Mouse (Mus musculus): Measurements from ENCODE around the gene 9430038I01Rik. TPM values are rescaled to one million over a fixed set of nuclear protein-coding genes. Genes with fewer than 3 reads are reported as not detected.

The 9430038I01Rik gene
- polyA plus RNA-seq, 1 experiment from 2014 or later = 15.1 TPM

DNA sequence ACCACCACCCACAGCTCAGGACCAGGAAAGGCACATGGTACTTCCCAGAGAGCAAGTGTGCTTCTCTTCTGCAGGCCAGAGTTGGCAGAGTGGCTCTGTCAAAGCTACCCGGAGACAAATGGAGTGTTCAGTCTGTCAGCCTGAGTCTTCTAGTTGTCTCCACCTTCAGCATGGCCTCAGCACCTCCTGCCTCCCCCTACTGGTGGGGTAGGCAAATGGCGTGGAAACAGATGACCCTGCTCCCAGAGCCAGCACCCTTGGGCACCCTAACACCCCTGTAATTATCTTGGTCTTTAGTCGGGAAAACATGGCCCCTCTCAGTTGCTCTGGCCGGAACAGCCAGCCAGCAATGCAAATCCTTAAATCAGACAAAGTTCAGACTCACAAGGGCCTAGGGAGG lies 43.8 kb downstream of the 9430038I01Rik start:
- Histone ChIP-seq H3K4me3 (no peak overlapping the region), H3K27ac (ENCODE audit: poor library complexity, severe bottlenecking) (no peak overlapping the region), H3K27me3 (replicated peaks) (no peaks in the 10 kb centered on the region), H3K9me3 (replicated peaks) (no peaks in the 10 kb centered on the region), H3K9ac (no peak overlapping the region), H3K4me2 (no peak overlapping the region), H3K36me3 (no peaks in the 10 kb centered on the region), H3K4me1 (replicated peaks) (no peaks in the 10 kb centered on the region)
- ATAC-seq (ENCODE audit: insufficient number of reproducible peaks, low FRiP score) = no peak
- WGBS = 71% methylated on average over 4 of the region's 4 CpGs

DNA sequence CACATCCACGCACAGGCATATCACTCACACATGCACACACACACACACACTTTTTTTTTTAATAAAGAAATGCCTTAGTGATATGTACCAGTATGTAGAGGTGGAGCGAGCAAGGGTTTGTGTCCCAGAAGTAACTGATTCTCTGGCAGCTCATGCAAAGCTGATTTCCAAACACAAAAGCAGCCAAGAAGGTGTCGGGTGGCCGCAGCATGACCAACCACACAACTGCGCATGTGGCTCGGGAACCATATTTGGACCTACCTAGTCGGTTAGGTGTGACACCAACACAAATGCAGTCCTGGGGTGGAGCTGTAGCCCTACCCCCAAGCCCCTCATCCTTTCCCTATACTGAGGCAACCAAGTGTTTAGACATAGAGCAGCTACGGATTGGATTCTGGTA lies 45.5 kb downstream of the 9430038I01Rik start:
- no peak for ATAC-seq (ENCODE audit: insufficient number of reproducible peaks, low FRiP score)
- Histone ChIP-seq H3K4me3 (no peak overlapping the region), H3K4me1 (replicated peaks) (no peaks in the 10 kb centered on the region), H3K9me3 (replicated peaks) (no peaks in the 10 kb centered on the region), H3K9ac (no peak overlapping the region), H3K27me3 (replicated peaks) (no peaks in the 10 kb centered on the region), H3K27ac (ENCODE audit: poor library complexity, severe bottlenecking) (no peak overlapping the region), H3K4me2 (no peak overlapping the region), H3K36me3 (no peaks in the 10 kb centered on the region)
- WGBS = 90% methylated on average over 8 of the region's 8 CpGs

DNA sequence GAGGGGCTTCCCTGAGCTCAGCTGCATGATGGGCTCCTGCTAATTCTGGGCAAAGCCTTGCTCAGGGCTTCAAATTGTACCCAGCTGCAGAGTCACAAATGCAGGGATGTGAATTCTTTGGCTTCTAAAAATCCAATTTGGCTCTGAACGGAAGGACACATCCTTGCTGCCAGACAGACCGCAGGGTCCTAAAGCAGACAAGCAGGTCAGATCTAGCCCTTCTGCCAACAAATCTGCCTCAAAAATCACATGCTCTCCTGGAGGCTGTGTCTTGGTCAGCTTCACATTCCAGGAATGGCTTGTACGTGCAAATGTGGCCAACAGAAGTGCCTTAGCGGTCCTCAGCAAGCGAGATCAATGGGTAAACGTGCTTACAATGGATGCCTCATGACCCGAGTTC lies 46.0 kb downstream of the 9430038I01Rik start:
- H3K4me2 ChIP-seq = no peak overlapping the region
- H3K4me1 ChIP-seq (replicated peaks) = no peaks in the 10 kb centered on the region
- no peaks in the 10 kb centered on the region for H3K36me3 ChIP-seq
- H3K9ac ChIP-seq = no peak overlapping the region
- WGBS = 74% methylated on average over 7 of the region's 7 CpGs
- no peak overlapping the region for H3K4me3 ChIP-seq
- no peak for ATAC-seq (ENCODE audit: insufficient number of reproducible peaks, low FRiP score)
- H3K9me3 ChIP-seq (replicated peaks) = no peaks in the 10 kb centered on the region
- no peak overlapping the region for H3K27ac ChIP-seq (ENCODE audit: poor library complexity, severe bottlenecking)
- no peaks in the 10 kb centered on the region for H3K27me3 ChIP-seq (replicated peaks)

DNA sequence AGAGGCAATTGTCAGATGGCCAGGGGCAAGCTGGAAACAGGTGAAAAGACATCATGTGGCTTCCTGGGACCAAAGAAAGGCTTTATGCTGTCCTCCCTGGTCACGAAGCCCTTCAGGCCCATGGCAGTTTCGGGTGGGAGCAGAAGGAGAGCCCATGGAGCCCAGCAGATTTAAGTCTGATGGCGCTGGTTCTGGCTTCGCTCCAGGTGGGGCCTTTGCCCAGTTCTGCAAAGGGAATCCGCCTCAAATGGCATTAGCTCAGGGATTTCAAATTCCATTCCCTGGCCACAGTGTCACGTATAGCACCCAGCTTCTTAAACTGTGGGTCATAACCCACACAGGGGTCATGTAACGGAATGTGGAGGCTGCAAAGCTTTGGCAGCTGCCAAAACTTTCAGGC lies 63.7 kb downstream of the 9430038I01Rik start:
- H3K27ac ChIP-seq (ENCODE audit: poor library complexity, severe bottlenecking) = no peak overlapping the region

DNA sequence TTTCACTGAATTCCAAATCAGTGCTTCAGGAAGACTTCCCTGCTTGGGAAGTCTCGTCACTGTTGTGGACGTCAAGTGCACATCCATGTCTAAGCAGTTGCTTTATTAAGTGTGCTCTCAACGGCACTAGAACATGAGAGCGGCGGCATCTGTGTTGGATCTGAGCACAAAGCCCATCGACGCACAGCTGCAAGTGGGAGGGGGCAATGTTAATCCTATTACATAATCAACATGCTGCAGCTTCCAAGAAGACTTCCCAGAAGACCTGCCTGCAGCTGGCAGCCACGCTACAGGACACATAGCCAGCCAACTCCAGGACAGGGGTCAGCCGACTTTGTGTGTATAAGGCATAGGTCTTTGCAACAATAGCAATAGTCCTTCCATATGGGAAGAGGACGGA lies 64.5 kb downstream of the 9430038I01Rik start:
- Histone ChIP-seq H3K4me1 (replicated peaks) (no peaks in the 10 kb centered on the region), H3K27ac (ENCODE audit: poor library complexity, severe bottlenecking) (no peak overlapping the region), H3K9ac (no peak overlapping the region), H3K9me3 (replicated peaks) (no peaks in the 10 kb centered on the region; the same call in 1 of the 2 replicates), H3K4me3 (no peak overlapping the region), H3K4me2 (no peak overlapping the region), H3K27me3 (replicated peaks) (0 out of 2 replicates have a peak, but pooled peaks cover under 1% of the 10 kb centered on the region), H3K36me3 (no peaks in the 10 kb centered on the region)
- ATAC-seq (ENCODE audit: insufficient number of reproducible peaks, low FRiP score) = no peak
- 66% methylated on average over 10 of the region's 10 CpGs for WGBS

More for the DNA sequence above, 63.7 kb downstream of the 9430038I01Rik start:
- WGBS = 80% methylated on average over 7 of the region's 7 CpGs
- H3K36me3 ChIP-seq = no peaks in the 10 kb centered on the region
- no peak for ATAC-seq (ENCODE audit: insufficient number of reproducible peaks, low FRiP score)
- H3K4me1 ChIP-seq (replicated peaks) = no peaks in the 10 kb centered on the region
- H3K9ac ChIP-seq = no peak overlapping the region
- H3K4me2 ChIP-seq = no peak overlapping the region
- H3K4me3 ChIP-seq = no peak overlapping the region
- H3K27me3 ChIP-seq (replicated peaks) = no peaks in the 10 kb centered on the region
- H3K9me3 ChIP-seq (replicated peaks) = no peaks in the 10 kb centered on the region; the same call in 1 of the 2 replicates

DNA sequence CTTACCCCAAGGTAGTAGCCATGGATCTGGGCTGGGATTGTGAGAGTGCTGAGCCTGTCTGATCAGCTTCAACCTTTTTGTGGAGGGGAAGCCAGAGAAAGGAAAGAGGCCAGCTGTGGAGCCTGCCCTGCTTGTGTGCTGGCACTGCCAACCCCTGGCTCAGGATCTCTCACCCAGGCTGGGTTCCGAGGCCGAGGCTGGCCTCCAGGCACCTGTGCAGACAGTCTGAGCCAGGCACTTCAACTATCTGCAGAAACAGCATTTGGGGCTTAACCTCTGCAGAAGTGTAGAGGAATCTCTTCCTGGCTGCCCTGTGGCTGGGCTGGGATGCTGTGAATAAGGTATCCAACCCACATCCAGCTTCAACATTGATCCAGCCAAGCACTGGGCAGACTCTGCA lies 76.6 kb downstream of the 9430038I01Rik start:
- Histone ChIP-seq H3K4me3 (no peak overlapping the region), H3K9me3 (replicated peaks) (no peaks in the 10 kb centered on the region), H3K4me2 (no peak overlapping the region), H3K27me3 (replicated peaks) (peaks cover 46% of the 10 kb centered on the region), H3K9ac (no peak overlapping the region), H3K4me1 (replicated peaks) (peaks cover 3% of the 10 kb centered on the region; the same call in 1 of the 2 replicates), H3K36me3 (no peaks in the 10 kb centered on the region), H3K27ac (ENCODE audit: poor library complexity, severe bottlenecking) (no peak overlapping the region)
- ATAC-seq (ENCODE audit: insufficient number of reproducible peaks, low FRiP score) = no peak
- WGBS = 62% methylated on average over 2 of the region's 2 CpGs

Other genes with a start within 250 kb of the 9430038I01Rik start
- 0.61 and 0.65 TPM in 2 replicates for gene Ebf3, start 96.3 kb downstream of the 9430038I01Rik start, polyA plus RNA-seq (2016; fragmentation: Nextera tagmentation; extraction: Ambion mirVana)
- gene Glrx3, start 26.9 kb upstream of the 9430038I01Rik start, polyA plus RNA-seq (2016; fragmentation: Nextera tagmentation; extraction: Ambion mirVana) = 173 and 177 TPM in 2 replicates

Measured in heart, embryonic 12.5 days (tissue).